Mouse (Mus musculus): ENCODE data around the gene Noto. TPM values are rescaled to one million over a fixed set of nuclear protein-coding genes. Genes with fewer than 3 reads are reported as not detected.
A peak's percentile ranks its signal among the peaks of the same experiment; 100 is the strongest.

The Noto gene
- total and polyA plus RNA-seq, 3 experiments = not detected

- no peak for TF ChIP-seq GATA1 (IDR thresholded peaks at IDR 0.05; ENCODE audit: low read depth, low read length)
These were observed 48.9 kb downstream of the Noto start (continued) for GRCm38 (mm10) chr6:85472542-85472941.

DNA sequence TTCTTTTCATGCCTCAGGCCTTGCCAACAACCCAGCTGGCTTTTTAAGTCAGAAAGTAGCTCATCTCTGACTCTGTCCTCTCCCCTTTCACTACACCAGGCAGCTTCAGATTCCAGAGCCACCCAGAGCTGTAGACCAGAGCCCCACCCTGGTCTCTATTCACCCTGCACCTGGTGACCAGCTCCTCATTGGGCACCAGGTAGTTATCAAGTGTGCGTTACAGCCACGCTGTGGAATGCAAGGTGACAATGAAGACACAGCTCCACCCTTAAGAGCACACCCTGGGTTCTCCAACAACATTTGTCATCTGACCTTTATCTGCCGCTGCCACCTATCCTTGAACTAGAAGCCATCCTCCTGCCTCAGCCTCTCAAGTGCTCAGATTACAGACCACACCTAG is 51.9 kb downstream of the Noto start:
- no peak overlapping the region for H3K4me3 ChIP-seq (ENCODE audit: control insufficient read depth in 1 of 2, insufficient read depth in 1 of 2, low read depth in 2 of 2, low read length in 2 of 2)
- no peaks in the 10 kb centered on the region for H3K36me3 ChIP-seq (ENCODE audit: control insufficient read depth in 1 of 2, insufficient read depth in 2 of 2, low read length in 2 of 2)
- no peak for DNase-seq (ENCODE audit: low read depth, low spot score)
- no peaks in the 10 kb centered on the region for H3K9me3 ChIP-seq (replicated peaks; ENCODE audit: insufficient read depth, low read length)
- no peaks in the 10 kb centered on the region for H3K27me3 ChIP-seq (ENCODE audit: control insufficient read depth in 1 of 2, insufficient read depth in 2 of 2, low read length in 2 of 2)
- H3K4me1 ChIP-seq (ENCODE audit: control insufficient read depth in 1 of 2, insufficient read depth in 2 of 2, low read length in 2 of 2) = no peaks in the 10 kb centered on the region
- no peak overlapping the region for H3K9ac ChIP-seq (ENCODE audit: control insufficient read depth, low read depth, low read length, poor library complexity, severe bottlenecking)
- no peak overlapping the region for H3K27ac ChIP-seq (ENCODE audit: control insufficient read depth, low read depth, low read length)
- TF ChIP-seq CHD2 (IDR thresholded peaks at IDR 0.05; ENCODE audit: low read length) (no peak), RCOR1 (IDR thresholded peaks at IDR 0.05; ENCODE audit: low read depth, low read length) (no peak)
- H3K79me2 ChIP-seq (ENCODE audit: control insufficient read depth, insufficient read depth, low read length, poor library complexity) = no peaks in the 10 kb centered on the region

DNA sequence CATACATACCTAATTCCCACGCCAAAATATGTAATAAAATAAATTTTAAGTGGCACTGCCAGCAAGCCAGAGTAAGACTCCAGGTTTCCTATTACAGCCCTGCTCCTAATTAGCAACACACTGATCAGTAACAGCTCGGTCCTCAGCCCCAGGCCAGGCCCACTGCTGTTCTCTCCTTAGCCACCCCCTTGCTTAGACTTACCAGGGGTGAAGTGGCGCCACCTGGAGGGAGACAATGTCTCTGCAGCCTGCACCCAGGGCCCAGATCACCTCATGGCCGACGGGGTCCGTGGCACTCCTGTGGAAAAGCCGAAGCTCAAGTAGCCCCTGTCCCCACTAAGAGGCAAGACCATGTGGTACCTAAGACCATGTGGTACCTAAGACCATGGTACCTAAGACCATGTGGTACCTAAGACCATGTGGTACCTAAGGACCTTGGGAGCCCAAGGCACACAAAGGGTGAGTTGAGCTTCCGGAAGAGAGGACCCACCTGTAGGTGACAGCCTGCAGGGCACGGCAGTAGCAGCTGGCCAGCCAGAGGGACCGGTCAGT is 53.8 kb downstream of the Noto start:
- Histone ChIP-seq H3K27me3 (ENCODE audit: control insufficient read depth in 1 of 2, insufficient read depth in 2 of 2, low read length in 2 of 2) (no peaks in the 10 kb centered on the region), H3K79me2 (ENCODE audit: control insufficient read depth, insufficient read depth, low read length, poor library complexity) (no peaks in the 10 kb centered on the region), H3K4me3 (ENCODE audit: control insufficient read depth in 1 of 2, insufficient read depth in 1 of 2, low read depth in 2 of 2, low read length in 2 of 2) (no peak overlapping the region), H3K27ac (ENCODE audit: control insufficient read depth, low read depth, low read length) (no peak overlapping the region), H3K9me3 (replicated peaks; ENCODE audit: insufficient read depth, low read length) (no peaks in the 10 kb centered on the region), H3K4me1 (ENCODE audit: control insufficient read depth in 1 of 2, insufficient read depth in 2 of 2, low read length in 2 of 2) (no peaks in the 10 kb centered on the region), H3K9ac (ENCODE audit: control insufficient read depth, low read depth, low read length, poor library complexity, severe bottlenecking) (no peak overlapping the region), H3K36me3 (ENCODE audit: control insufficient read depth in 1 of 2, insufficient read depth in 2 of 2, low read length in 2 of 2) (no peaks in the 10 kb centered on the region)
- peak; percentile 42 for DNase-seq (ENCODE audit: low read depth, low spot score)
- TF ChIP-seq TBP (IDR thresholded peaks at IDR 0.05; ENCODE audit: low read depth, low read length) = no peak
- peak; percentile 65 to 84 (median 70) for TF ChIP-seq CTCF (IDR thresholded peaks at IDR 0.05 in 2 of 3, conservative IDR thresholded peaks at IDR 0.05 in 1 of 3; ENCODE audit: control insufficient read depth in 1 of 3, insufficient read depth in 1 of 3, low read depth in 2 of 3, low read length in 3 of 3, poor library complexity in 1 of 3, severe bottlenecking in 1 of 3)
- 0 out of 2 replicates have a peak, but pooled peaks have one; percentile 15 for TF ChIP-seq ZC3H11A (IDR thresholded peaks at IDR 0.05; ENCODE audit: low read depth, low read length)
- TF ChIP-seq SMC3 (IDR thresholded peaks at IDR 0.05; ENCODE audit: low read depth, low read length) = peak; percentile 68
- TF ChIP-seq CHD2 (IDR thresholded peaks at IDR 0.05; ENCODE audit: low read length) = no peak
- peak; percentile 36 for TF ChIP-seq RAD21 (IDR thresholded peaks at IDR 0.05; ENCODE audit: low read depth, low read length)
- no peak for TF ChIP-seq RCOR1 (IDR thresholded peaks at IDR 0.05; ENCODE audit: low read depth, low read length)

DNA sequence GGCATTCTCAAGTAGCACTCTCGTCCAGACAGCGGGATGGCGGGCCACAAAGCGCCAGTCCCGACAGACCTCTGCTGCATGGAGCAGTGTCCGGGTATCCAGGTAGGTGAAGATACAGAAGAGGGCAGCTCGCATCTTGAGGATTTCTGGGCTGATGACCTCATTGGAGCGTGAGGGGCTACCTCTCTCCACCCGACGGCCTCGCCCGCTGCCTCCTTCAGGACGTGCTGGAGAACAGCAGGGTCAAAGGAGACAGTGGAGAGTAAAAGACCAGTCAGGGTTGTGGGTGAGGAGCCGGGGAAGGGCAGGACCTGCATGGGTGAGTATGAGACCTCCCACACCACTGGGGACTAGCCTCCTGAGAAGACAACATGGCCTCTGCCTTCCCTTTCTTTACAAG is 54.7 kb downstream of the Noto start:
- Histone ChIP-seq H3K27me3 (ENCODE audit: control insufficient read depth in 1 of 2, insufficient read depth in 2 of 2, low read length in 2 of 2) (no peaks in the 10 kb centered on the region), H3K36me3 (ENCODE audit: control insufficient read depth in 1 of 2, insufficient read depth in 2 of 2, low read length in 2 of 2) (no peaks in the 10 kb centered on the region), H3K4me1 (ENCODE audit: control insufficient read depth in 1 of 2, insufficient read depth in 2 of 2, low read length in 2 of 2) (no peaks in the 10 kb centered on the region), H3K79me2 (ENCODE audit: control insufficient read depth, insufficient read depth, low read length, poor library complexity) (no peaks in the 10 kb centered on the region), H3K9ac (ENCODE audit: control insufficient read depth, low read depth, low read length, poor library complexity, severe bottlenecking) (no peak overlapping the region), H3K4me3 (ENCODE audit: control insufficient read depth in 1 of 2, insufficient read depth in 1 of 2, low read depth in 2 of 2, low read length in 2 of 2) (no peak overlapping the region), H3K27ac (ENCODE audit: control insufficient read depth, low read depth, low read length) (no peak overlapping the region), H3K9me3 (replicated peaks; ENCODE audit: insufficient read depth, low read length) (no peaks in the 10 kb centered on the region)
- TF ChIP-seq SIN3A (IDR thresholded peaks at IDR 0.05; ENCODE audit: low read length) (no peak), RCOR1 (IDR thresholded peaks at IDR 0.05; ENCODE audit: low read depth, low read length) (no peak), NRF1 (IDR thresholded peaks at IDR 0.05; ENCODE audit: insufficient read depth, low read depth, low read length, poor library complexity, severe bottlenecking) (no peak), GATA1 (IDR thresholded peaks at IDR 0.05; ENCODE audit: low read depth, low read length) (no peak), POLR2AphosphoS2 (IDR thresholded peaks at IDR 0.05; ENCODE audit: low read length) (no peak), UBTF (IDR thresholded peaks at IDR 0.05; ENCODE audit: borderline replicate concordance, insufficient read depth, low read depth, low read length) (no peak), MYC (IDR thresholded peaks at IDR 0.05; ENCODE audit: low read depth, low read length) (no peak), ELF1 (IDR thresholded peaks at IDR 0.05; ENCODE audit: low read depth, low read length) (no peak), SMC3 (IDR thresholded peaks at IDR 0.05; ENCODE audit: low read depth, low read length) (no peak), MAZ (IDR thresholded peaks at IDR 0.05; ENCODE audit: low read depth, low read length) (no peak), MXI1 (IDR thresholded peaks at IDR 0.05; ENCODE audit: low read depth, low read length) (no peak), ETS1 (IDR thresholded peaks at IDR 0.05; ENCODE audit: low read depth, low read length) (no peak), POLR2AphosphoS5 (IDR thresholded peaks at IDR 0.05; ENCODE audit: borderline replicate concordance, low read depth, low read length) (no peak), MAFK (IDR thresholded peaks at IDR 0.05; ENCODE audit: borderline replicate concordance, low read depth, low read length) (no peak), E2F4 (IDR thresholded peaks at IDR 0.05; ENCODE audit: borderline replicate concordance, low read depth, low read length) (no peak)
- no peak for DNase-seq (ENCODE audit: low read depth, low spot score)
